Mouse (Mus musculus) cerebellum, adult 11-12 months (tissue): Measurements from ENCODE around the gene Ints11.

Experiments used
- DNase-seq: peaks from one replicate; pipeline ENCODE4 v3.0.0; 2022

Gene Ints11

GRCm38 (mm10) chr4:155848434-155849095, 20.8 kb upstream of the Ints11 start:
- peak; percentile 51 for DNase-seq

DNA sequence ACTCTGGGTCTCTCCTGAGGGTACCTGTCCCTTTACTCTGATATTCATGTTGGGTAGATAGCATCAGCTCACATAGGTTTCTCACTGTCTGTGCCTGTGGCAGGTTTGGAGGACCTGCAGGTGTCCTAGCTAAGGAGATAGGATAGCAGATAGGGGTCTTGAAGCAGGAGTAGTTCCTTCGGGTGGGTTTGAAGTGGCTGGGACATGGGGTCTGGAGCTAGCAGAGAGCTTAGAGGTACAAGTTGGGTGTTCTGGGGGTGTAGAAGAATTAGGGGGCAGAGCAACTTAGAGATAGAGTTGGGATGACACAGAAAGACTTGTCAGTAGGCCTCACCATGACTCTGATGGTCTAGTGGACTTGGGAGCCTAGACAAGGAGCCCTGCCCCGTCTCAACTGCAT, 20.0 kb upstream of the Ints11 start:
- no peak for DNase-seq

DNA sequence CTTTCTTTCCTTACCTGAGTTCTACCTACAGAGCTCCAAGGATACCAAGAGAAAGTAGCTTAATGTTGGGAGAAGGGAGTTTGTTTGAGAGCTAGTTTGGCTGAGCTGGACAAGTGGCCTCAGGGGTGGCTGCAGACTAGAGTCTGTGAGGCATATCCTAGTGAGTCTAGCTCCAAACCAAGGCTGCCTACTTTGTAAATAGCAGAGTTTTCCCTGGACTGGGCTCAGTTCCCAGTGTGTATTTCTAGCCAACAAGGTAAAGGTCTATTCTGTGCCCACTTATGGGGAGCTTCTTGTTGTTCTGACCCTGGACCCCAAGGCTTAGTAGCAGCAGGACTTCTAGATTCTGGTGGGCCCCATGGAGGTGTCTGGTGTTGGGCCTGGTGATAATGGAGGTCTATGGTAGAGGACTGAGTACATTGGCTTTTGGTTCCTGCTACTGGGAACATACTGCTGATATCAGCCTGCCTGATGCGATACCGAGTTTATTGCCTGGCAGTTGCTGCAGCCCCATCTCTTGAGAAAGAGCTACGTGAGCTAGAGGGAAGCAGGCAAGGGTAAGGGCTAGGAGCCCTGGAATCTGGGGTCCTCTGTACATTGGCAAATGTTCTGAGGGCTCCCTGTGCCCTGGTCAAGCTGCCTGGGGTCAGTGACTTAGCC, 19.4 kb upstream of the Ints11 start:
- DNase-seq: no peak

GRCm38 (mm10) chr4:155851368-155851767, 18.0 kb upstream of the Ints11 start:
- no peak for DNase-seq

DNA sequence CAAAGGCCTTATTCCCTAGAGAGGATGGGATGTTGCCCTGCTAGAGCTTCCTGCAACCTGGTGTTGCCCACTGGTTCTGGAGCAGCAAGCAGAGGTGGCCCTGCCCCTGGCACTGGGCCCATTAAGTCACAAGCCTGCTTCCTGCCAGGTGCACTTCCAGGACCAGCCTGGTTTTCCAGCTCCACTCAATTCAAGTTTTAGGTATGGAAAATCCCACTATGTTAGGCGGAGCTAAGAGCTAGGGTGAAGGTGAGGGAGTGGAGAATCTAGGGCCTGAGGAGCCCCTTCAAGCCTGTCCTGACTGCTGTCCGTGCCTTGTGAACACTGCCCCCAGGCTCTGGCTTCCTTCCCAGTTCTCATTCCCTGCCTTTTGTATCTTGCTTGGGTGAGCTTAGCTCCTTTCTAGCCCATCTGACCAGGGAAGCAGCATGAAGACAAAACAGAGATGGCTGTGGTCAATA, 17.4 kb upstream of the Ints11 start:
- peak; percentile 72 for DNase-seq

- no peak for DNase-seq
Measured at GRCm38 (mm10) chr4:155853421-155853820, 15.9 kb upstream of the Ints11 start.

- DNase-seq: no peak
Measured at GRCm38 (mm10) chr4:155854991-155855390, 14.4 kb upstream of the Ints11 start.

GRCm38 (mm10) chr4:155856071-155856470, 13.3 kb upstream of the Ints11 start:
- peak; percentile 59 for DNase-seq

DNA sequence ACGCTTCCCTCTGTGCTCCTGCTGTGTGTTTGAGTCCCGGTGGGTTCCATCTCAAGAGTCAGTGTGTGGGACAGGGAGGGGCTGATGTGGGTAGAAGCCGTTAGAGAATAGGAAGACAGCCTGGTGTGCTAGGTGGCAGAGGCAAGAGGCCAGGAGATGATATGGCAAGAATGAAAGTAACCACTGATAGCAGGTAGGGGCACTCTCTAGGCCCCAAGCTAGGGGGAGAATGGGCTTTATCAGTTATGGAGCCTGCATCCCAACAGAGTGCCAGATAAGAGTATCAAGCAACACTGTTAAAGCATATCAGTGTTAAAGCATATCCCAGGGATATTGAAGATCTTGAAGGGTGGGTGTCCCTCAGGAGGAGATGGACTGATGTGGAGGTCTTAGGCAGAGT, 12.5 kb upstream of the Ints11 start:
- no peak for DNase-seq

DNA sequence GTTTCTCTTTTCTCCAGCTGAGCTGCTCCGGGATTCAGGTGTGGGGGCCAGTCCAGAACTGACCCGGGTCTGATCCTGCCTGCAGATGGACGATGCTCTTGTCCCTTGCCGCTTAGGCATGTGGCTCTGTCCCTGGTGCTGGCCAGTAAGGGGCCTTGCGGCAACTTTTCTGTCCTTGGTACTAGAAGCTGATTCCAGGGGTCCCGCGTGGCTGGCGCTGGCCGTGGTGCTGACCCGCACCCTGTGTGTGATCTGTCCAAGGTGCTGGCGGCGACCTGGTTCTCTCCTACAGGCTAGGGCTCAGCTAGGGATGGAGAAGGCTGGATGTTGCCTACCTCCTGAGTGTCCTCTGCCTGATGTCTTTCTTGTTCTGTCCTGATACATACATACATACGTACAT, 10.0 kb upstream of the Ints11 start:
- peak; percentile 7 for DNase-seq

GRCm38 (mm10) chr4:155861787-155862186, 7.6 kb upstream of the Ints11 start:
- DNase-seq: no peak

GRCm38 (mm10) chr4:155863001-155863400, 6.3 kb upstream of the Ints11 start, which contains the start of gene Tas1r3:
TSS of gene Tas1r3 (minus strand) at chr4:155863362.
- peak; percentile 19 for DNase-seq

GRCm38 (mm10) chr4:155868614-155869298, 590 bp upstream of the Ints11 start:
- DNase-seq: no peak

DNA sequence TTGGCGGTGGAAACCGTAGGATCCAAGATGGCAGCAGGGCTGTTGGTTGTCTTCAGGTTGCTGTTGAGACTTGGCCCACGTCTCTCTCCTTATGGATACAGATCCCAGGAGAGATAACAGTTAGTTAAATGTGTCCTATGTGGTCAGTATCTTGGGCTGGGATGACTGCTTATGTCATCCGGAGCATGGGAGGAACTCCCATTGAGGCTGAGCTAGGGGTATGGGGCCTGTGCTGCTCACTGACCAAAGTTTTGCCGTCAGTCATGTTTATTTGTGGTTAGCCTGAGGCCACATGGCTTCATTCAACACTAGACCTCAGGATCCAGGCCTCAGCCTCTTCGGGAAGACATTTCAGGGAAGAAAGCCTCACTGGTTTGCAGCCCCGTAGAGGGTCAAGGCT, 2.1 kb downstream of the Ints11 start:
- no peak for DNase-seq

GRCm38 (mm10) chr4:155883587-155883986, 14.2 kb downstream of the Ints11 start:
- DNase-seq: peak; percentile 0

- peak; percentile 2 for DNase-seq
Measured at GRCm38 (mm10) chr4:155886330-155886729, 17.0 kb downstream of the Ints11 start.

DNA sequence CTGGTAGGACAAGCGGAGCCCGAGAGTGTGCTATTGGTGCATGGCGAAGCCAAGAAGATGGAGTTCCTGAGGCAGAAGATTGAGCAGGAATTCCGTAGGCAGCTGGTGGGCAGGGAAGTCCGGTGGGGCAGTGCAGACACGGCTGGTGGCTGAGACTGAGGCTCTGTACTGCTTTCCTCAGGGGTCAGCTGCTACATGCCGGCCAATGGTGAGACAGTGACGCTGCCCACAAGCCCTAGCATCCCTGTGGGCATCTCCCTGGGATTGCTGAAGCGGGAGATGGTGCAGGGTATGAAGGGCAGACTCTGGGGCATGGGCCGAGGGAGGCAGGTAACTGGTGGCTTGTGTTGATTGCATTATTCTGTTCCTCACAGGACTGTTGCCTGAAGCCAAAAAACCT, 18.3 kb downstream of the Ints11 start:
- peak; percentile 16 for DNase-seq

DNA sequence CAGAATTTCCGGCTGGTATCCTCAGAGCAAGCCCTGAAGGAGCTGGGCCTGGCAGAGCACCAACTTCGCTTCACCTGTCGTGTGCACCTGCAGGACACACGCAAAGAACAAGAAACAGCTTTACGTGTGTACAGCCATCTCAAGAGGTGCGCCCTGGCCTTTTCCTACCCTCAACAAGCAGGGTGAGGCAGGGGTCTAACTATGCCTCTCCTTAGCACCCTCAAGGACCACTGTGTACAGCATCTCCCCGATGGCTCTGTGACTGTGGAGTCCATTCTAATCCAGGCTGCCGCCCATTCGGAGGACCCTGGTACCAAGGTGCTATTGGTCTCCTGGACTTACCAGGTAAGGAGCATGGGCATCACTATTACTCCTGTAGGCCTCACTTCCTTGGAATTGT, 18.8 kb downstream of the Ints11 start:
- peak; percentile 20 for DNase-seq

GRCm38 (mm10) chr4:155889316-155889715, 20.0 kb downstream of the Ints11 start:
- DNase-seq: peak; percentile 21

DNA sequence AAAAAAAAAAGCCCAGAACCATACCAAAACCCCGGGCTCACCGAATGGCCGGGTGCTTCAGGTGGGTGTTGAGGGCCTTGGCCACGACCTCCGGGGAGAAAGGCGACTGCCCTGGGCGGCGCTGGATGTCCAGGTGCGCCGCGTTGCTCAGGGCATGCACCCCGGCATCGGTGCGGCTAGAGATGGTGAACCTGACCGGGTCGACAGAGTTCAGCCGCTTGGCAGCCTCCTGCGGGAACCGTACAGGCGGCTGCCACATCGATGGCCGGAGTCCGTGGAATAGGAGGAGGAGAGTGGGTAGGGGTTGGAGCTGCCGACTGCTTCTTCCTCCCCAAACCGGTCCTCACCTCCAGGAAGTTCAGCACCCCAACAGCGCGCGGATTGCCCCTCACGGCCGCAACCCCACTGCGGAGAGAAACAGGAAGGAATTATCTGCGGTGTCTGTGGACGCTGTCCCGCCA, 21.7 kb downstream of the Ints11 start:
- DNase-seq: no peak

DNA sequence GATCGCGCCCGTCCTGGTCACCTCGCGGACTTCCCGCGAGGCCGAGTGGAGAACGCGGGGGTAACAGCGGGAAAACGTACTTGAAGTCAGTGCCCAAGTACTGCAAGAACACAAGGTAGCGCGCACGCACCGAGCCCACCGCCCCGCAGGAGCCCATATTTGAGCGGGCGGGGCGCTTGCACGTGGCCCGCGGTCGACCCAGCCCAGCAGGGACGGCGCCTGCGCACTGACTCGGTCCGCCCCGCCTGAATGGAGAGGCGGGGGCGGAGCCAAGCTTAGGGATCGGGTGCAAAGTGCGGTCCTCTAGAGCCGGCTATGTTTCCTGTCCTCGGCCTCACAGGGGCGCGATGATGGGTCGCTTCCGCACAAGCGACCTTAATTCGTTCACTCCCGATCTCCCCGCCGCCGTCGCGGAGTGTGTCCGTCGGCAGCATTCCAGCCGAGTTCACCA, 22.2 kb downstream of the Ints11 start, which contains the start of the genes Pusl1 and Acap3:
Gene Pusl1, minus strand, starts transcription at position 231 of the 451 bp plus-strand sequence.
Gene Acap3, plus strand, starts transcription at position 272 of the 451 bp plus-strand sequence.
- peak; percentile 95 for DNase-seq

DNA sequence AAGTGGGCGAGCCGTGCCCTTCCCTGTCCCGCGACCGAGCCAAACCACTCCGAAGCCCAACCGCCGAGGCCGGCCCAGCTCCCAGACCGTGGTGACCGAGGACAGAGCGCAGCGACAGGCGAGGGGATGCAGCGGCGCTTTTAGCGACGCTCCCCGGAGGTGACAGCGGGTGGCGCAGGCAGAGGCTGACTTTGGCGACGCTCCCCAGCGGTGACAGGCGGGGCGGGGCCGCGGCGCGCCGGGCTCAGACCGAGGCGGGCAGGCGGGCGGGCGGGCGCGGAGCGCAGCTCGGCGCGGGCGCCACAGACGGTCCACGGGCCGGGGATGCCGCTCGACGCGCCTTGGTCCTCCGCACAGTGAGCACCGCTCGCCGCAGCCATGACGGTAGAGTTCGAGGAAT, 22.7 kb downstream of the Ints11 start:
- DNase-seq: peak; percentile 85

DNA sequence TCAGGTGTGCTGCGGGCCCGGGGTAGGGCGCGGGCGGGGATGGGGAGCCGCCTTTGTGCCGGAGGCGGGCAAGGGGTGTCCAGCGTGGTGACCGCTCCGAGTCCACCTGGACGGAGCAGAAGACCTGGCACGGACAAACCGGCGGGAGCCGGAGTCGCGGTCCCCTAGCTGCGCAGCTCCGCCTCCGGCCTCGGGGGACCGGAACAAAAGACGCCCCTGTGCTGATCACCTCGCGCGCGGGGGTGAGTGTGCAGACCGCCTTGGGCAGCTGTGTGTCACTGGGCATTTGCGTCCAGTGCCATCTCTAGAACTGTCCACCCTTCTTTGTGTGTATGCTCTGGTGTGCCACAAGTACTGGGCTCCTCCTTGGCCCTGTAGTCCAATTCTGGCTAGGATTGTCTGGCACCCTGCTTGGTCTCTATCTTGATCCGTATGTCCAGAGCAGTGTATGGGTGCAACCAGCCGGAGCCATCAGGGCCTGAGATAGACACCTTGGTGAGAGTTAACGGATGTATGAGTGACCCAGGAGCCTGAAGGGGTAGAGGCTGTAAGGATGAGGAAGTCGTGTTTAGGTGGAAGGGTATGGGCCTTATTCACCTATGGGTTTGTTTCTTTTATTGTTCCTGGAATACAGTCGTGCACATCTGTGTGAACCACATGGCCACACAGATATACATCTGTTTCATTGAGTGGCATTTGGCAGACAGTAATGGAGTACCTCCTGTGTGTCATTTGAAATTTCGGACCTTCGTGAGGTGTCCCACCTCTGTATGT, 23.3 kb downstream of the Ints11 start:
- DNase-seq: peak; percentile 73
